Mouse (Mus musculus): ENCODE results near the gene Epp13.
A peak's percentile ranks its signal among the peaks of the same experiment; 100 is the strongest.

Epp13 gene

DNA sequence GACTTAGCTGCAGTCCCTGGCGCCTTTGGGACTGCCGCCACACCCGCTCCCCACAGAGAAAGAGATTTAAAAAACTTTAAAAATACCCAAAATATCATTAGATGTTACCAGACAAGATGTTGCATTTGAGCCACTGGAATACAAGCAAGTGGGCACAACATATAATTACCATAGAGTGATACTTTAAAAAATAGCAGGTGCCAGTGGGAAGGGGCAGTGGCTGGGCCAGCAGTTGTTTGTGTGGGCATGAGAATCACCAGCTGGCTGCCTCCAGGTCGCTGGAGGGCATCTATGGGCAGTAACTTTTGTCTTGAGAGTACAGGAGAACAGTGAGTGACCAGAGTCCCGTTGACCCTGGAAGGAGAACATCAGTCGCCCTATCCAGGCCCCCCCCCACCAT, at the start of gene Epp13:
Gene Epp13 (plus strand): TSS at position 301 of the 400 bp plus-strand sequence.
- no peak for DNase-seq (ENCODE audit: low read depth, low spot score)

DNA sequence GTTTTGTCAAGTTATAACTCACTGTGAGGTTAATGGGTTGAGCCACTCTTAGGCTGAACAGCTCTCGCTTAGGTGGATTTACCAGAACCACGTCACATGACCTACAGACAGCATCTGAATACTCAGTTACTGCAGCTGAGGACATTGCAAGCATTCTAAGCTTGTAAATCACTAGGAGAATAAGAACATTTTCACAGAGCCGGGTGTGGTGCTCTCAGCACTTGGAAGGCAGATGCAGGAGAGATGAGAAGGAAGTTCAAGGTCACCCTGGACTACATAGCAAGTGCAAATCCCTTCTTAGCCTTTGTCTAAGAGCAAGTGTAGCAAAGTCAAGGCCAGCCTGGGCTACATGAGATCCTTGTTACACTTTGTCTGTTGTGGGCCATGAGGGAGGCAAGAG, 48.3 kb upstream of the Epp13 start:
- peak; percentile 85 for DNase-seq (ENCODE audit: low read depth, low spot score)

DNA sequence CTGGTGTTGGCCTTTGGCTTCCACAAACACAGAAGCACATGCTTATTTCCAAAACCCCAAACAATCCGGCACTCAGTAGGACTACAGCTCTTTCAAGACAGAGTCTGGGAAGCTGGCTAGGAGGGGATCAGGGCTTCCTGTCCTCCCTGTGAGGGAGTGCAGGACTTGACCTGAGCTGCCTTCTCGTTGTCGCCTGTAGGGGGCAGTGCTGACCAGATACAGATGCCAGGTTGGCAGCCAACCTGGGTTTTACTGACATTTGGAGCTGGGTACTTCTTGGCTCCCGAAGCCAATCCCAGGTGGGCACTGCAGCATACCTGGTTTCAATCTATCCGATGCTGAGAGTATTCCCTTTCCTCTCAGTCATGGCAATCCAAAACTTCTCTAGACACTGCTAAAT, 39.4 kb upstream of the Epp13 start:
- peak; percentile 86 for DNase-seq (ENCODE audit: low read depth, low spot score)

DNA sequence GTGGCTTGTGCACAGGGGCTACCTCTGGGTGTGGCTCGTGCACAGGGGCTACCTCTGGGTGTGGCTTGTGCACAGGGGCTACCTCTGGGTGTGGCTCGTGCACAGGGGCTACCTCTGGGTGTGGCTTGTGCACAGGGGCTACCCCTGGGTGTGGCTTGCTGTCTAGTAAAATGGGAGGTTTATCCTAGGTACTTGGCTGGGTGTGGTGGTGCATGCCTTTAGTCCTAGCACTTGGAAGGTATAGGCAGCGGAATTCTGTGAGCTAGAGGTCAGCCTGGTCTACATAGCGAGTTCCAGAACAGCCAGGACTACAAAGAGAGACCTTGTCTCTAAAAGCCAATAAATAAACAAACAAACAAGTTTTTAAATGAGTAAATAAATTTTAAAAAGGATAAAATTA, 37.8 kb upstream of the Epp13 start:
- peak; percentile 48 for DNase-seq (ENCODE audit: low read depth, low spot score)

GRCm38 (mm10) chr7:6220147-6220546, 32.4 kb upstream of the Epp13 start:
- DNase-seq (ENCODE audit: low read depth, low spot score): peak; percentile 63

DNA sequence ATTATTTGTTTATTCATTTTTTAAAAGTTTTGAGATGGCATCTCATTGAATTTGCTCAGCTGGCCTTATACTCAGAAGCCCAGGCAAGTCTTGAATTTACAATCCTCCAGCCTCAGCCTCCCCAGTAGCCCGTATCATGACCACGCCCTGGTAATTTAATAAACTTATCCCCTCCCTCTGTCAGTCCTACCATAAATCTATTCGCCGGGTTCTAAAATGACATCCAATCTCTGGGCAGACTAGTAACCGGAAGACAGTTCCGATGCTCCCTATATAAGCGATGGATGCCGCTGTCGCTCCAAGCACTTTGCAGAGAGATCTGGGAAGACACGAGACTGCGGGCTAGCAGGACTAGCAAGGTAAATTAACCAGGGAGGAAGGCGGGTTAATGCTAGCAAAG, 30.5 kb upstream of the Epp13 start, which contains the start of gene Zscan5b:
Gene Zscan5b (plus strand): TSS at position 301 of the 400 bp plus-strand sequence.
- no peak for DNase-seq (ENCODE audit: low read depth, low spot score)

DNA sequence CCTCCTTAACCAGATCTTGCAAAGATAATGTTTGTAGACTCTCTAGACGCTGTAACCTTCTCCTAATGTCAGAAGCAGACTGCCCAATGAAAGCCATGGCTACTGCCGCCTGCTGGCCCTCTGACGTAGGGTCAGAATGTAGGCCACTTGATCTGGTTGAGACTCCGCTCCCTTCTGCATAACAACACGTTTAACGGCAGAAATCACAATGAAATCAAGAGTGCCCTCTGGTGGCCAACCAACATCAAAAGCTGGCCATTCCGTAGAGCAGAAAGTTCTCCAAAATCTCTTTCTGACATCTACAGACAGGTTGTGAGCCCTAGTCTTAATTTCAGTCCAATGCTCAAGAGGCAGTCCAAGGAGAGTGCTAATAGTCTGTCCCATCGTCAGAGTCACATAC, 24.0 kb upstream of the Epp13 start:
- peak; percentile 88 for DNase-seq (ENCODE audit: low read depth, low spot score)

DNA sequence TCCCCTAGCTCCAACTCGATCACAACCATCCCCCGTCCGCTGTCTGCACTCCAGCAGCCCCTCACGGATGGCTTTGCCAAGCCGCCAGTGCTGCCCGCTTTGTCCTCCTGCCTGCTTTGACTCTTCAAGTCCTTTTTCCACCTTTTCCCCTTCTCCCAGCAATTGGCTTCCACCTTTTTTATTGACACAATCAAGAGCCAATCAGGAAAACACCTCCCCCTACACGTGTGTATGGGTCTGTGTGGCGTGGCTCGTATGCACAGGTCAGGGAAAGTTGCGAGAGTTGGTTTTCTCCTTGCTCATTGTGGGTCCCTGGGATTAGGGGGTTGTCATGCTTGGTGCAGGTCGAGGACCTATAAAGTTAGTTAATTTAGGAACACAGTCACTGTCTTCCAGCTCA, 12.7 kb upstream of the Epp13 start:
- peak; percentile 85 for DNase-seq (ENCODE audit: low read depth, low spot score)

DNA sequence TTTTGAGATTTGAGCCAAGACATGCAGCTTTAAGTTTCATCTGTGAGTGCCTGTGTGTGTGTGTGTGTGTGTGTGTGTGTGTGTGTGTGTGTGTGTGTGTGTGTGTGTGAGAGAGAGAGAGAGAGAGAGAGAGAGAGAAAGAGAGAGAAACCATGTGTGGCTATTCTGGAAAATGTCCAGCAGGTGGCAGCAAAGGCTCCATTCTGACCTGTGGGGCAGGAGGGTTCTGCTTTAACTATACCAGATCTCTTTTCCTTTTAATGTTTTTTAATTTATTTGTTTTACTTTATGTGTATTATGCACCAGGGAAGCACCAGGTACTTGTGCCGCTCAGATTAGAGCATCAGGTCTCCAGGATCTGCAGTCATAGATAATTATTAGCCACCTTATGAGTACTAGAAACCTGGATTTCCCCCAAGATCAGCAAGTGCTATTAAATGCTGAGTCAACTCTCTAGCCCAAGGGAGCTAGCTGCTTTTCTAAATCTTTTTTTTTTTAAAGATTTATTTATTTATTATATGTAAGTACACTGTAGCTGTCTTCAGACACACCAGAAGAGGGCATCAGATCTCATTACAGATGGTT, 11.6 kb upstream of the Epp13 start:
- DNase-seq (ENCODE audit: low read depth, low spot score): peak; percentile 74

- DNase-seq (ENCODE audit: low read depth, low spot score): peak; percentile 58
These were observed 7.9 kb upstream of the Epp13 start for GRCm38 (mm10) chr7:6244361-6245292.

GRCm38 (mm10) chr7:6254451-6254850, 1.9 kb downstream of the Epp13 start:
- DNase-seq (ENCODE audit: low read depth, low spot score): no peak

- DNase-seq (ENCODE audit: low read depth, low spot score): peak; percentile 61
These were observed 4.9 kb downstream of the Epp13 start for GRCm38 (mm10) chr7:6257386-6257785.

GRCm38 (mm10) chr7:6258232-6259220, 6.0 kb downstream of the Epp13 start:
- peak; percentile 99 for DNase-seq (ENCODE audit: low read depth, low spot score)

GRCm38 (mm10) chr7:6260004-6260403, 7.5 kb downstream of the Epp13 start:
- DNase-seq (ENCODE audit: low read depth, low spot score): peak; percentile 72

- peak; percentile 86 for DNase-seq (ENCODE audit: low read depth, low spot score)
These were observed 9.6 kb downstream of the Epp13 start for GRCm38 (mm10) chr7:6262120-6262519.

GRCm38 (mm10) chr7:6262984-6263383, 10.5 kb downstream of the Epp13 start:
- DNase-seq (ENCODE audit: low read depth, low spot score): no peak

DNA sequence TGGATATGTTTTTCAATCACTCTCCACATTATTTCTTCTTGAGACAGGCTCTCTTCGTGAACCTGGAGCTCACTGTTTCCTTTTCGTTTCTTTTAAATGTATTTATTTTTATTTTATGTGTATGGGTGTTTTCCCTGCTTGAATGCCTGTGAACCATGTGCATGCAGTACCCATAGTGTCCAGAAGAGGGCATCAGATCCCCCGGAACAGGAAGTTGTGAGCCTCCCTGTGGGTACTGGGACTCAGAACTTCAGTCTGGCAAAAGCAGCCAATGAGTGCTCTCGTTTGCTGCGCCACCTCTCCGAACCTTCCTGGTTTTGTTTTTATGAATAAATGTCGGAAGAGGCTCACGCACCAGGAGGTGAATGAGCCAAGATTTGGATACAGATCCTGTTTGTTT, 13.2 kb downstream of the Epp13 start:
- peak; percentile 89 for DNase-seq (ENCODE audit: low read depth, low spot score)

- no peak for DNase-seq (ENCODE audit: low read depth, low spot score)
These were observed 25.4 kb downstream of the Epp13 start for GRCm38 (mm10) chr7:6277906-6278305.

- DNase-seq (ENCODE audit: low read depth, low spot score): peak; percentile 83
These were observed 30.2 kb downstream of the Epp13 start for GRCm38 (mm10) chr7:6282749-6283148.

DNA sequence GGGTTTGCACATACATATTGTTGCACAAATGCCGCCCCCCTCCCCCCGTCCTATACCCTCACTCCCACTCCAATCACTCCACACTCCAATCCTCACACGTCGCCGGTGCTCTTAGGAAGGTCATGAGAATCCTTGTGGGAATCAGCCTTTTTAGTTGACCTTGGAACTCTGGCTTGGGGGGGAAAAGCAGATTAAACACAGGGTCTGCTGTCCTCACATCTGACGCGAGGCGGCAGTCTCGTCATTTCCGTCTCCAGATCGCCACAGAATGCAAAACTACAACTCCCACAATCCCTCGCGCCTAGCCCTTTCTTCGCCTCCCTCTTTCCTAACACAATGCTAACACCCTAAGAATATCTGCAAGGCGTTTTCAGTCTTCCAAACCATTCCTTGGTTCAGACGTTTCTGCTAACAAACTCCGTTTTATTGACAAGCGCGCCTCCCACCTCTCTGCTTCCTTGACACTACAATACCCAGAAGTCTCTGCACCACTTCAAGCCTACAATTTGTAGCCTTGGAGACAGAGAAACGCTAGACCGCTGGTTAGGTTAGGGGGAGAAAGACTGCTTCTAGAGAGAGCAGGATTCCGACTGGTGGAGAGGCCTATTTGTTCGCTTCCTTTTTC, 31.1 kb downstream of the Epp13 start:
- DNase-seq (ENCODE audit: low read depth, low spot score): peak; percentile 92

GRCm38 (mm10) chr7:6284442-6285012, 32.0 kb downstream of the Epp13 start:
- DNase-seq (ENCODE audit: low read depth, low spot score): no peak
